Mouse (Mus musculus) ES-Bruce4 (cell line): Measurements from ENCODE around the gene Tenm4. TPM values are rescaled to one million over a fixed set of nuclear protein-coding genes. Genes with fewer than 3 reads are reported as not detected.

Experiments
- H3K27ac ChIP-seq: 2 replicates; pipeline ENCODE4 v1.5.1; 2012; ENCODE audit warnings: low read length, inconsistent platforms; ENCODE audit not compliant: insufficient read depth
- H3K27me3 ChIP-seq: 2 replicates; pipeline ENCODE4 v1.6.1; 2012; ENCODE audit warnings: mild to moderate bottlenecking, low read length, inconsistent platforms; ENCODE audit not compliant: control insufficient read depth, poor library complexity, insufficient read depth, severe bottlenecking
- H3K36me3 ChIP-seq: 2 replicates; pipeline ENCODE4 v1.6.1; 2012; ENCODE audit warnings: inconsistent platforms, mild to moderate bottlenecking, low read length, moderate library complexity; ENCODE audit not compliant: control insufficient read depth, poor library complexity, insufficient read depth, severe bottlenecking
- H3K4me1 ChIP-seq: one replicate; pipeline ENCODE4 v1.8.1; 2011; ENCODE audit warnings: low read length; ENCODE audit not compliant: control insufficient read depth, insufficient read depth
- H3K4me3 ChIP-seq: 2 replicates; pipeline ENCODE4 v1.5.1; 2011; ENCODE audit warnings: low read depth, mild to moderate bottlenecking, low read length
- H3K9ac ChIP-seq: 2 replicates; pipeline ENCODE4 v1.6.1; 2012; ENCODE audit warnings: low read depth, mild to moderate bottlenecking, inconsistent platforms; ENCODE audit not compliant: poor library complexity, severe bottlenecking
- H3K9me3 ChIP-seq: replicated peaks from 2 replicates; pipeline ENCODE4 v1.6.1; 2012; ENCODE audit warnings: mild to moderate bottlenecking, low read length, inconsistent platforms; ENCODE audit not compliant: control insufficient read depth, poor library complexity, insufficient read depth, severe bottlenecking
- CTCF ChIP-seq: IDR thresholded peaks from one replicate; pipeline ENCODE4 v1.8.1; 2011; ENCODE audit warnings: low read depth, low read length
- EP300 ChIP-seq: IDR thresholded peaks from 2 replicates; pipeline ENCODE4 v1.6.1; 2011; ENCODE audit warnings: low read depth, low read length; ENCODE audit not compliant: insufficient read depth
- POLR2A ChIP-seq: IDR thresholded peaks from one replicate; pipeline ENCODE4 v1.8.1; 2011; ENCODE audit warnings: low read length; ENCODE audit not compliant: insufficient read depth
- polyA plus RNA-seq: library from polyadenylated mRNA; stranded (reverse); fragments of >200 nt; gene quantifications from 2 replicates; pipeline ENCODE4 v1.2.4, GENCODE M21; 2011; ENCODE audit warnings: low read depth; ENCODE audit not compliant: missing spikeins, insufficient read depth, insufficient read length

Gene Tenm4
- polyA plus RNA-seq, 1 experiment: 4.8 TPM

- H3K4me3 ChIP-seq: no peak overlapping the region
- no peaks in the 10 kb centered on the region for H3K36me3 ChIP-seq
- H3K9ac ChIP-seq: no peak overlapping the region
- H3K4me1 ChIP-seq: no peaks in the 10 kb centered on the region
- no peaks in the 10 kb centered on the region for H3K27me3 ChIP-seq
- H3K9me3 ChIP-seq: no peaks in the 10 kb centered on the region
- TF ChIP-seq EP300 (no peak), POLR2A (no peak), CTCF (no peak)
- no peak overlapping the region for H3K27ac ChIP-seq
These were observed 51.5 kb downstream of the Tenm4 start for GRCm38 (mm10) chr7:96222569-96222968.

GRCm38 (mm10) chr7:96228562-96229268 lies 57.7 kb downstream of the Tenm4 start:
- H3K27me3 ChIP-seq: no peaks in the 10 kb centered on the region
- H3K9me3 ChIP-seq: no peaks in the 10 kb centered on the region
- H3K27ac ChIP-seq: no peak overlapping the region
- H3K36me3 ChIP-seq: no peaks in the 10 kb centered on the region
- no peak overlapping the region for H3K9ac ChIP-seq
- H3K4me1 ChIP-seq: no peaks in the 10 kb centered on the region
- TF ChIP-seq CTCF (no peak), POLR2A (no peak), EP300 (no peak)
- H3K4me3 ChIP-seq: no peak overlapping the region

GRCm38 (mm10) chr7:96230006-96230719 lies 59.1 kb downstream of the Tenm4 start:
- H3K27me3 ChIP-seq: no peaks in the 10 kb centered on the region
- no peaks in the 10 kb centered on the region for H3K9me3 ChIP-seq
- H3K36me3 ChIP-seq: no peaks in the 10 kb centered on the region
- no peaks in the 10 kb centered on the region for H3K4me1 ChIP-seq
- no peak for TF ChIP-seq POLR2A
- no peak for TF ChIP-seq CTCF
- TF ChIP-seq EP300: no peak
- 0 out of 2 replicates have a peak overlapping the region, but pooled peaks have one; percentile 10 for H3K27ac ChIP-seq
- H3K9ac ChIP-seq: no peak overlapping the region
- H3K4me3 ChIP-seq: no peak overlapping the region

GRCm38 (mm10) chr7:96230720-96231241 lies 59.7 kb downstream of the Tenm4 start:
- Histone ChIP-seq H3K4me3 (no peak overlapping the region), H3K9ac (no peak overlapping the region), H3K27ac (no peak overlapping the region), H3K36me3 (no peaks in the 10 kb centered on the region), H3K9me3 (no peaks in the 10 kb centered on the region), H3K4me1 (no peaks in the 10 kb centered on the region), H3K27me3 (no peaks in the 10 kb centered on the region)
- TF ChIP-seq CTCF (no peak), EP300 (no peak), POLR2A (no peak)

- H3K27me3 ChIP-seq: no peaks in the 10 kb centered on the region
- H3K9ac ChIP-seq: no peak overlapping the region
- H3K36me3 ChIP-seq: no peaks in the 10 kb centered on the region
- H3K27ac ChIP-seq: no peak overlapping the region
- H3K9me3 ChIP-seq: no peaks in the 10 kb centered on the region
- no peak overlapping the region for H3K4me3 ChIP-seq
- TF ChIP-seq CTCF (no peak), POLR2A (no peak), EP300 (no peak)
- H3K4me1 ChIP-seq: no peaks in the 10 kb centered on the region
These were observed 64.8 kb downstream of the Tenm4 start for GRCm38 (mm10) chr7:96235847-96236246.

- TF ChIP-seq EP300 (no peak), POLR2A (no peak), CTCF (no peak)
- Histone ChIP-seq H3K27me3 (no peaks in the 10 kb centered on the region), H3K9ac (no peak overlapping the region), H3K9me3 (no peaks in the 10 kb centered on the region), H3K27ac (no peak overlapping the region), H3K4me3 (no peak overlapping the region), H3K36me3 (no peaks in the 10 kb centered on the region), H3K4me1 (no peaks in the 10 kb centered on the region)
These were observed 69.6 kb downstream of the Tenm4 start for GRCm38 (mm10) chr7:96240661-96241060.
